Mouse (Mus musculus): ENCODE measurements at regions not wholly inside any gene's neighbourhood (a gene's known extent, or its start where the extent isn't known, plus 50 kb on each side); places are given as distances from the start of the nearest gene placed in this dataset.
A peak's percentile ranks its signal among the peaks of the same experiment; 100 is the strongest.
"Not testable (repeated sequence)": the region's sequence is repeated elsewhere in the genome, so short reads cannot be mapped to it uniquely, and the experiment has no call there.

DNA sequence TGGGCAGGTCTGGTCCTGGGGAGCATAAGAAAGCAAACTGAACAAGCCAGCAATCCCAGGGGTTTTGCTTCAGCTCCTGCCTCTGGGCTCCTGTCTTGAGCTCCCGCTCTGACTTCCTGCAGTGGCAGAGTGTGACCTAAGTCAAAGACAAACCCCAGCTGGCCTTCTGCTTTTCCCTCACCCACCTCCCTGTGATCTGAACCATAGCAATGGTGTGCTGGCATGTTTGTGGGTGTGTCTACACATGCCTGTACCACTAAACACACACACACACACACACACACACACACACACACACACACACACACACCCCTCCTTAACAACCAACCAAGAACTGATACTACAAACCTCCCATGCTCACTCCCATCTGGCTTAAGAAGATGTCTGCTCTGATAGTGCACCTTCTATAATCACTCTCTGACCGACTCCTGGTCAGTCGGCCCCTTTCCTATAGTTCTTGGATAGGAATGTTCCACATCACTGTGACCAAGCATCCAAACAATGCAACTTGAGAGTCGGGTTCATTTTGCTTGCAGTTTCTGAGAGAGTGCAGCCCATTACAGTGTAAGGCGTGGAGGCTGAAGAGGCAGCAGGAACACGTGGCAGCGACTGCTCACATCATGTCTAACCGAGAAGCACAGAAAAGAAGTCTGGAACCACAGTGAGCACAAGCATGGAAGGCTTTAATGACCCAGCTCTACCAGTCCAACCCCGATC lies 134.4 kb downstream of the Tcp10c start:
- no peak for DNase-seq (ENCODE audit: low read depth, low spot score)

DNA sequence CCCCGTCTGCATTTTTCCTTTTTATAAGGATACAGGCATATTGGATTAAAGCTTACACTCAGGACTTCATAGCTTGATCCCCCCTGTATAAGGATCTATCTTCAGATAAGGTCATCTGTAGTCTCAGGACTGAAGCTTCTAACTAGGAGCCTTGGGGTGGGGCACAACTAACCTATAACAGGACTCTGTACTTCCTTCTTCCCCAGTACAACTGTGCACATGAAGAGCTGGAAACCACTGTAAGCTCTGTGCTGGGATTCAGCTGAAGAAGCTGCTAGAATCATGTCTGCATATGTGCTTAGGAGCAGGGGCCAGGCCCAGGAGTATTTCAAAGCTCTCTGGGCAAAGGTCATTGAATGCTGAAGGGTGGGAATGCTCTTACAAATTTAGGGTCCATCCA lies 137.9 kb downstream of the Tcp10c start:
- DNase-seq (ENCODE audit: low read depth, low spot score): not testable (repeated sequence)

DNA sequence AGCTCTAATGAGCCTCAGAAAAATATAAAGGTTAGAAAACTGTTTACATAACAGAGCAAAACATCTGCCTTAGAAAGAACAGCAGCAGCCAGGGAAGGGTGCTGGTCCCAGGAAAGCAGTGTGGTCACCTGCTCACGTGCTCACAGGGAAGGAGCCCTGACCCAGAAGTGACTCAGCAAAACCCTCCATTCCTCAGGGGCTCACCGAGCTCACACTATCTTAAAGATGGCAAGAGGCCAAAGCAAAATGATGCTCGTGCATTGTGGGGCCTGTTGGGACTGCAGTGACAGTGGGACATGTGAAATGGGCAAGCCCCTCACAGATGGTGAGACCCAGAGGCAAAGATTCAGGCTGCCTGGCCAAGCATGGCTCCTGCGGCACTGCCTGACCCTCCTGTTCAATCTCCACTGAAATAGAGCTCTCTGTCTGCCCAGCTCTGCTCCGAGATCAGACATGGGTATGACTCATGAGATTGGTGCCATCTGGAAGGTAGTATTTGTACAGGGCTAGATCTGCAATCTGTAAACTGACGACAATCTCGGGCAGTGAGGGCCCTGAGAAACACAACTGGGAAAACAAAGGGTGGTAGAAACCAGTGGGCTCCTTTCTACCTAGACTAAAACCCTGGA lies 138.4 kb downstream of the Tcp10c start:
- not testable (repeated sequence) for DNase-seq (ENCODE audit: low read depth, low spot score)

DNA sequence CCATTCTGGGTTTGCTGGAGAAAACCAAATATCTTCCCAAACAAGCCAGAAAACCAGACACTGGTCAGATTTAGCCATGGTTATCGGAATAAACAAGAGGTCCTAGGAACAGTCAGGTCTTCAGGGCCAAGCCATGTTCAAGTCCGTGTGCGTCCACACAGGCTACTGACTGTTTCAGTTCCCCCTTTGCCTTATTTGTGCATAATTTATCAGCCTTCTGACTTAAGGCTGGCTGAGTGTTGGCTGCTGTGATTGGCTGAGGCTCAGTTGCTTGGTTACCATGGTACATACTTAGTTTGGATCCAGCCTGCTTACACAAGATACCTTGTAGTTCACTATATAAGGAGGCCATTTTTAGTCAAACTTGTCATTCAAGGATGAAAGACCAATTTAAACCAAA lies 139.5 kb downstream of the Tcp10c start:
- not testable (repeated sequence) for DNase-seq (ENCODE audit: low read depth, low spot score)

DNA sequence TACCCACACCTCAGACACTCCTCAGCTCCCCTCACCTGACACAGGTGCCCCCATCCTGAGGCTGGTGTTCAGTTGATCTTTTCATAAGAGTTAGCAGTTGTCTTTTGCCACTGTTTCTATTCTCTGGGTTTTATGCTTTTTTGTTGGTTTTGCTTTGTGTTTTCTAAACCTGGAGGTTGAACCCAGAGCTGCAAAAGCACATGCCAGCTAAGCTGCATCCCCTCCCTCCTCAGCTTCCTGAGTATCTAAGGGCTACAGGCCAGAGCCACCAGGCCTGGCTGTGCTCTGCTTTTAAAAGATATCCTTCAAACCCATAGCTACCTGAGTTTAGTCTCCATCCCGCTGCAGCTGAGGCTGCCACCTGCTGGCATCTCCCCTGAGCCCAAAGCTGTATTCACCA lies 140.1 kb downstream of the Tcp10c start:
- DNase-seq (ENCODE audit: low read depth, low spot score): not testable (repeated sequence)

DNA sequence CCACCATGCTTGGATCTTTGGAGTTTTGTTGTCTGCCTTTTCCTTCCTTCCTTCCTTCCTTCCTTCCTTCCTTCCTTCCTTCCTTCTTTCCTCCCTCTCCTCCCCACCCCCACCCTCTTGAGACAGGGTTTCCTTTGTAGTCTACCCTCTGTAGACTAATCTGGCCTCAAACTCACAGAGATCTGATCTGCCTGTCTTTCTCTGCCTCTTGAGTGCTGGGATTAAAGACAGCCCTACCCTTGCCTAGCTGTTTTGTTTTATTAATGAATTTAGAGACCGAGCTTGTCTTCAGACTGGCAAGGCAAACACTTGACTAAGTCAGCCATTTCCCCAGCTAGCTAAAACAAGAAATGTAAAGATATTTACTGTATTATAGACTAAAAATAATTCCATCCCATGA lies 150.0 kb downstream of the Tcp10c start:
- not testable (repeated sequence) for DNase-seq (ENCODE audit: low read depth, low spot score)

DNA sequence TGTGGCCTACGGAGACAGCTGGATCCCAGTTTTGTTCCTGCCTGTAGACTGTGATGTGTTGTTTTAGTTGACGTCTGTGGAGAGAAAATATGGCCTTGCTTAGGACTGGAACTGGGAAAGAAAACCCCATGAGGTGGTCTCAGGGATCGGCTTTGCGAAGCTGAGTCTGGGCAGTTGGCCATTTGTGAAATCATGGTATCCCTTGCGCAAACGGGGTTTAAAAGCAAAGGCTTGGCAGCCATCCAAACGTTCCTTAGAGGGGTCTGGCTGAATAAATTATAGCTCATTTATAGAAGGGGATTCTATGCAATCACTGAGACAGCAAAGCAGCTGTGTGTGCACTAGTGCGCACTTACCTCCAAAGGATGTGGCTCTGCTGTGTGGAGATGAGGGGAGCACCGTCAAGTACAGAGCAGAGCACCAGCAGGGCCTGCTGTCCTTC lies 150.5 kb downstream of the Tcp10c start:
- not testable (repeated sequence) for DNase-seq (ENCODE audit: low read depth, low spot score)

DNA sequence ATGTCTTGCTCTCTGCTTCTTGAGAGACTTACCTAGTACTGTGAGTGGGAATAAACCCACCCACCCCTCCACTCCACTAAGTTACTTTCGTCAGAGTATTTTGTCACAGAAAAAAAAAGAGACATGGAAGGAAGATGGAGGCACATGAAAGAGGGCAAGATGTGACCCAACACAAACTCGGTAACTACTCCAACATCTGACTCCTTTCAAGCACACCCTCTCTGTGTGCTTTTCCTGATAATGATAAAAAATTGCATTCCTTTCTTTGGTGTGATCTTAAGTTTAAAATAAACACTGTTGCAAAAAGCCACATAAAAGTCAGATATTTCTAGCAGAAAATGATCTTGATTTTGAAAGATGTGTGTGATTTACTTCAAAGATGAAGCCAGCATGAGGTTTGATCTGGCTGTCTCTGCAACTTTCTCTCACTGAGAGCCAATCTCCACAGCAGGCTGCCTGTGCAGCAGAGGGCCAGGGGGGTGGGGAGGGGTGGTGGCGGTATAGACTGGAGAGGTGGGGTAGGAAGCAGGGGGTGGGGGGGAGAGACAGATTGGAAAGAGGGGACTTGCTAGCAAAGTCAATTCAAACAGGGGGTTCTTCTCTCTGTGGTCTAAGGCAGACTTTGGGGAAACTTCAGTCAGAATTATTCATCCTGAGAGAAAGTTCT lies 153.2 kb downstream of the Tcp10c start:
- not testable (repeated sequence) for DNase-seq (ENCODE audit: low read depth, low spot score)

DNA sequence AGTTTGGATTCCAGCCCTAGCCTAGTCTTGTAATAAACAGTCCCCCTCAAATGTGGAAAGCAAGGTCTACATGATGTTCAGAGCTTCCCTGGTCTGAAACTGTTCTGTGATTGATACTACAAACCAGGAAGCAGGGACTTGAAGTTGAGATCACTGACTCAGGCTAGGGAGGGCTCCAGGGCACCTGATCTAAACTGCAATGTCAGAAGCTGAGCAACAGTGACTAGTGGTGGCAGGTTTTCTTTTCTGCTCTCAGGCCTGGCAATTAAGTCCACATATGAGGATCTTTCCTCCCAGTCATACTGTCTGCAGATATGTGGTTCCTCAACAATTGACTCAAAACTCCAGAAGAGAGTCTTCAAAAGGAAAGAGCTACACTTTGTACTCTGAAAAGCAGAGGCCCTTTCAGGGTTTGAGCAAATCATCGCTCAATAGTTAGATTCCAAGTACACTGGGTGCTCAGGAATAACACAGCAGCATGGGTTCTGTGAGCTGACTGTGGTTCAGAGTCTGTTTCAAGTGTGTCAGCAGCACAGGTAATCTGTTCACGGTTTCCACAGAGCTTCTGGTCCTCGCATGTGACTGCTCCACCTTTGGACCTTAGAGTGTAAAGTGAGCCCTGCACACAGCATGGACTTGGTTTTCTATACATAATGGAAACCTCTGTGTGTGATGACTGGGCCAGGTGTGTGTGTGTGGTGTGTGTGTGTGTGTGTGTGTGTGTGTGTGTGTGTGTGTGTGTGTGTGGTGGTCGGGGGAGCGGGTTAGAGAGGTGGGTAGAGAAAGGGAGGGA lies 165.2 kb downstream of the Tcp10c start:
- not testable (repeated sequence) for DNase-seq (ENCODE audit: low read depth, low spot score)

DNA sequence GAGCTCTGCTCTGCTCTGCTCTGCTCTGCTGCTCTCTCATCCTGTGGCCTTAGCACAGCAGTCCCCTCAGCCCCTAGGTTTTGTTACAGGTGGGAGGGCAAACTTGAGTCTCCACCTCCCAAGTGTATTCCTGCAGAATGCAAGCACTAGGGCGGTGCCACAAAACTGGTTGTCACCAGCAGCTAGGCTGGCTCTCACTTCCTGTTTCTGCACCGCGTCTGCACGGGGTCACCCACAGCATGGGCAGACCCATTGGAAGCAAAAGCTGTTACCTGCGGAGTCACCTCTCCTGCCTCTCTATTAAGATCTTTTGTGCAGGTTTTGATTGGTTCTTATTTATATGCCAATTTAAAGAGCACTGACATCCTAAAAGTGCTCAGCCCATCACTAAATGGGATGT lies 178.2 kb downstream of the Tcp10c start:
- DNase-seq (ENCODE audit: low read depth, low spot score): not testable (repeated sequence)

DNA sequence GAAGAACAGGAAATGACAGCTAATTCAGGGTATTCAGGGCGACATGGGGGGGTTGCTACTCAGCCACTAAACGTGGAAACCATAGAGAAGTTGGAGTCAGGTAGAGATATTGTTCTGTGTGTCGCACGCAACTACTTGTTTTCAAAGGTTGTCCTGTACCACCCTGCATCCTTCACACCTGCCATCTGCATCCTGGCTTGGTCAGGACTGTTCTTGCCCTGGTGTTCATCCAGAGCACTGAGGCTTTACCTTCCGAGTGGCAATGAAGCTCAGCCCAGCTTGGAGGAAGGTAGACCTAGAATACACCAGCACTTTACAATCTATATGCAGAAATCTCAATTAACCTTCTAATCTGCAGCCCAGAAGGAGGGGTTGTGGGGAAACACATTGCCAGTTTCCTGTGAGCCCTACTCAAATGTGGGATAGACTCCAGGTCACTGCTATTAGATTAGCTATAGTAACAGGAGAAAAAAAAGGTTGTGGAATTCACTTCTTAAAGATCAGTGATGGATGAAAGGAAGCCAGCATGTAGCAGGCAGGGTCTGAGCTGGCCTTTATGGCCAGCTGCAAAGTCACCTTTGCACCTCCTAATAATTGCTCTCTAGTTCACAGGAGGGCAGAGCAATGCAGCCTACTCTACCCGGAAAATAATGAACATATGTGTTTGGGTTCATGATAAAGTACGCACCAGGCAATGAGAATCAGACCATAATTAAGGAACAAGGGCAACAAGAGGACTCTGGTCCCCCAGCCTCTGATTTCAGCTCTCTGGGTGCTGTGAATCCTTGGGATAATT lies 186.3 kb downstream of the Tcp10c start:
- DNase-seq (ENCODE audit: low read depth, low spot score): no peak

DNA sequence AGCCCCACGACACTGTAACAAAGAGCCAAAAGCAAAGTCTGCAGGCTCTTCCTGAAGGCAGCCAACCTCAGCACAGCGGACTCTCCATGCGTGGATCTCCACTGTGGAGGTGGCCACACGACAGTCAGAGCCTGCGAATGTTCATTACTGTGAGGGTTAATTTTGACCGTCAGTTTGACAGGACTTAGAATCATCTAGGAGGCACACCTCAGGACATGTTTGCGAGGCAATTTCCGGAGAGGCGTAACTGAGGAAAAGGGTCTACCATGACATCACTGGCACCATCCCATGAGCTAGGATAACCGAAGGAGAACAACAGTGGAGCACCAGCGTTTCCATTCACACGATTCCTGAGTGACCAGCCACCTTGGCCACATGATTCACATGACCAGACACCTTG lies 186.9 kb downstream of the Tcp10c start:
- DNase-seq (ENCODE audit: low read depth, low spot score): no peak

DNA sequence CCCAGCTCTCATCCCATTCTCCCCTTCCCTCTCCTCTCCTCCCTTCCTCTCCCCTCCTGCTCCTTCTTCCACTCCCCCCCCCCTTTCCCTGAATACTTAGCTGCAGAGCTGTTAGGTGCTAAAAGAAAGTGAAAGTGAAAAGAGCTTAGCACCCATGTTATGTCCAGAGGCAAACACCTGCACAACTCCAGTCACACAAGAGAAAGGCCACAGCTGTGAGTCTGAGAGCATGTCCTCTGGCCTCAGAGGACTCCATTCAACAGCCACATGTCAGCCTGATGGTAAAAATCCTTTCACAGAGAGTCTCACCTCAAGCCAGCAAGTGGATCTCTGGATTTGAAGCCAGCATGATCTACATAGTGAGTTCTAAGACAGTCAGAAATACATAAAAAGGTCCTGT lies 187.9 kb downstream of the Tcp10c start:
- DNase-seq (ENCODE audit: low read depth, low spot score): no peak

DNA sequence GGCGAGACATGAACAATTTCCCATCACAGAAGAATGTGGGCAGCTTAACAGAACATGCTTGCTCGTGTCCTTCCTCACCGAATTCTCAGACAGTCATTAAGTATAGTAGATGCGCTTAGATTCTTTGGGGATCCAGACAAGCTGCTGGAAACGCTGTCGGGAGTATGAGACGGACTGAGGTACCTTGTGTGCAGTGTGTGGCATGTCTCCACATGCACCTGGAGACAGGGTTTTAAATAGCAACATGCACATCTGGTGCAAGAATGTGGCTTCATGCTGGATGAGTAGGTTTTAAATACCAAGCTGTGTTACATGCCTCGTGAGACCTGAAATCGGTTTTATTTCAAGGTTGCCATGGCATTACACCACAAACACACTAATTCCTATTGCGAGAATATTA lies 188.5 kb downstream of the Tcp10c start:
- peak; percentile 85 for DNase-seq (ENCODE audit: low read depth, low spot score)

DNA sequence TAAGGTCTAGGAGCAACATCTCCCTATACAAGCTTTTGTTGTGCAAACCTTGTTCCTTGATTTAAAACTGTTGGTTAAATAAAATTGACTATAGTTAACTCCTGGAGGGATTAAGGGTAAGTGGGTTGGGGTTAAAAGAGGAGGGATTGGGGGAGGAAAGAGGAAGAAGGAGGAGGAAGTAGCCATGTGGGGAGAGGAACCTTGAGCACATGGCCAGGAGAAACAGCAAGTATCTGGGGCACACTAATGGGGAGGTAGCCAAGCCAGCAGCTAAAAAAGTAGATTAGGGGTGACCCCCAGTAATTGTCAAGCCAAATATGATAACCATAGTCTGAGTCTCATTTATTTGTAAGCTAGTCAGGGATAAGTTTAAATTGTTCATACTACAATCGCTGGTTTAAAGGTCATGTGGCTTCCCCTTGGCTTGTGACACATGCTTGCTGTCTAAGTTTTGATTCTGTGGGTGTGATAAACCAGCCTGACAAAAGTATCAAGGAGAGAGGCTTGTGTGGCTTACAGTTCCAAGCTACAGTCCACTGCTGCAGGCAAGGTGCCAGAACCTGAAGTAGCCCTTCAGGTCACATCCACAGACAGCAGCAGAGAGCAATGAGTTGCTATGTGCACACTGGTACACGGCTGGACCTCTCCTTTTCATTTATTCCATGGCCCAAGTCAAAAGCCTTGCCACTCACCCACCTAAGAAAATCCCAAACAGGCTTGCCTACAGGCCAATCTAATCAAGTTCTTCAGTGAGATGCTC lies 189.8 kb downstream of the Tcp10c start:
- DNase-seq (ENCODE audit: low read depth, low spot score): no peak

DNA sequence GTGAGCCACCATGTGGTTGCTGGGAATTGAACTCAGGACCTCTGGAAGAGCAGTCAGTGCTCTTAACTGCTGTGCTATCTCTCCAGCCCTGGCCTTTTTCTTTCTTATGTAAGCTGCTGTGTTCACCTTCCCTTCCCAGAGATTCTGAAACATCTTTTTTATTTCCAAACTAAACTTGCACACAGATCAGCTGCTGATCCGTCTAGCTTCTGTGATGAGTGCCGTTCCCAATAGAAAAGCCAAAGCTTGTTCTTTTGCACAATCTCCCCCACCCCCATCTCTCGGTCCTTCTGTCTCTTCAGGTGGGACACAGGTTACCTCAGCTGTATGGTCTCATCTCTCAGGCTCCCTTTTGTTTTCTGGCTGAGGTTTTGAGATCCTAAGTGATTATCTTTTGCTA lies 191.9 kb downstream of the Tcp10c start:
- no peak for DNase-seq (ENCODE audit: low read depth, low spot score)

DNA sequence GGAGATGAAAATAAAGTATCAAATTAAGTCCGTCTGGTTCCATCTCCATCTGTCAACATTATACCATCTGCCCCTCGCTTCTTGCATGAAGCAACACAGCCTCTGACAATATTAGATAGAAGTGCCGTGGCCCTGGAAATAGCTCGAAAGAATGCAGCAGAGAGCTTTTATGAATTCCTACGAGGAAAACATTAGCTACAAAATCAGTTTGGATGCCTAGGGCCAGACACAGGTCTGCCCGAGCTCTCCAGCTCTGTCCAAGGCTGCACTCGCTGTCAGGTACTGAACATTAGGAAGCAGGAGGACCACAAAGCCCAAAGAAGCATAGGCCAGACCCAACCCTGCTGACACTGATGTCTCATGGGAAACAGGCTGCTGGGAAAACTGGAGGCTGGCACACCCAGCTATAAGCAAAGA lies 192.3 kb downstream of the Tcp10c start:
- no peak for DNase-seq (ENCODE audit: low read depth, low spot score)

DNA sequence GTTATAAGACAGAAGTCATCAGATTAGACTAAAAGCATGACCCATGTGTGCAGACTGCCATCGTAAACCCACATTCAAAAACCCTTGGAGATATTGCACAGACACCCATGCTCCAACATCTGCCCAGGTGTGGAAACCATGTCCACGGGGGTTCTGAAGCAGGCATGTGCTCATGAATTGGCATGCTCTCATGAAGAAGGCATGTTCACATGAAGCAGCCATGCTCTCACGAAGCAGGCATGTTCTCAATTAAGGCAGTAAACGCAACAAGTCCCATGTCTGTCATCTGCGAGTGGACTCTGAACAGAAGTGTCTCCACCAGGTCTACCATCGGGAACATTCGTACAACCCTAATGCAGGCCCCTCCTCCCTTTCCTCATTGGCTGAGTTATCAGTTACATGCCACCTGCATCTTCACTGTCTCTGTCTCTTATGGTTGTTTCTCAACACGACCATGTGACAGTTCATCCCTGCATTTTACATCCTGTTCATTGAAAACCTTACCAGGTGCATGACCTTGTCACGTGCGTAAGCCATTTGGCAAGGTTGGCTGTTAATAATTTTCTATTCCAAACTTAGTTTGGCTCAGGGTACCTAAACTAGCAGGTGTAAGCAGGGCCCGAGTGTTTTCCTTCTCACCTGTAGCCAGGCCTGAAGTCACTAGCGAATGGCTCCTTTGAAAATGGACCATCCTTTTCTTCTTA lies 193.4 kb downstream of the Tcp10c start:
- no peak for DNase-seq (ENCODE audit: low read depth, low spot score)

DNA sequence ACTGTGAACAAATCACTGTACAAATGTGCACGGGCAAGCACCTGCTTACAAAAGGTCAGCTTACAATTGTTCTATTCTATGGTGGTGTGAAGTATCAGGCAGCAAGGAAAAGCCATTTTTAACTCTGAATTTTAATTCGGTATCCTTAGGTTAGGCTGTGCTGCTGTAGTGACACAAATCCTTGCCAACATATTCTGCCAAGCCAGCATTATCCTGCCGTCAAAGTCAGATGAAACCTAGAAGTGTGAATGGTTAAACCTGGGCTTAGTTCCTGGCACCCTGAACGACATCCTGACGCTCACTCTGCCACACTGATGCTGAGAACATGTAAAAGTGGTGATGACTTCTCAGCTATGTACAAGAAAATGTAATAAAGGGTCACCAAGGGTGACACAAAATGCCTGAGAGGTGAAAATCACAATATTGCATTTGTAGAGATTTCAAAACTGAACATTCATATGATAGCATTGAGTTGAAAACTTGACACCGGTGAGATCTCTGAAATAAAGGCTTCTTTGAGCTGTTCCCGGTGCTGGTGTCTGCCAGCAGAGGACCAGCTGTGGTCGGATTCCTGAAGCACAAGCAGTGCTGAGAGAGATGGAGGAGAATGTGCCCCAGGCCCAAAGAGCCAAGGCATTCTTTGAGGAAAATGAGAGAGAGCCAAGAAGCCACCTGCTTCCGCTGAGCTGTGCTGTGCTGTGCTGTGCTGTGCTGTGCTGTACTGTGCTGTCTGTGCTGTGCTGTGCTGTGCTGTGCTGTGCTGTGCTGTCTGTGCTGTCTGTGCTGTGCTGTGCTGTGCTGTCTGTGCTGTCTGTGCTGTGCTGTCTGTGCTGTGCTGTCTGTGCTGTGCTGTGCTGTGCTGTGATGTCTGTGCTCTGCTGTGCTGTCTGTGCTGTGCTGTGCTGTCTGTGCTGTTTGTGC lies 195.9 kb downstream of the Tcp10c start:
- no peak for DNase-seq (ENCODE audit: low read depth, low spot score)

All from forelimb bud, embryonic 11.5 days (tissue).